Mouse (Mus musculus) embryonic facial prominence, embryonic 15.5 days (tissue): Measurements from ENCODE around the gene Rgs8. TPM values are rescaled to one million over a fixed set of nuclear protein-coding genes. Genes with fewer than 3 reads are reported as not detected.
A peak's percentile ranks its signal among the peaks of the same experiment; 100 is the strongest.

Experiments used
- ATAC-seq: fragments of 200-750 bp; cut with Nextera tagmentation; 2 replicates; pipeline ENCODE4 v1.8.0; 2017; ENCODE audit warnings: low read depth, moderate TSS enrichment; ENCODE audit not compliant: insufficient number of reproducible peaks, low FRiP score, low TSS enrichment
- H3K27ac ChIP-seq: fragments of 300-500 bp; sonication (generic); replicated peaks from 2 replicates; pipeline ENCODE4 v1.5.1; 2015; ENCODE audit warnings: mild to moderate bottlenecking, inconsistent platforms
- H3K27me3 ChIP-seq: fragments of 300-500 bp; sonication (generic); 2 replicates; pipeline ENCODE4 v1.6.1; 2015; ENCODE audit warnings: inconsistent platforms
- H3K36me3 ChIP-seq: fragments of 300-500 bp; sonication (generic); 2 replicates; pipeline ENCODE4 v1.6.1; 2015; ENCODE audit warnings: mild to moderate bottlenecking, inconsistent platforms
- H3K4me1 ChIP-seq: fragments of 300-500 bp; sonication (generic); 2 replicates; pipeline ENCODE4 v1.6.1; 2015; ENCODE audit warnings: inconsistent platforms
- H3K4me2 ChIP-seq: fragments of 300-500 bp; sonication (generic); replicated peaks from 2 replicates; pipeline ENCODE4 v1.6.1; 2015; ENCODE audit warnings: mild to moderate bottlenecking, inconsistent platforms
- H3K4me3 ChIP-seq: fragments of 300-500 bp; sonication (generic); replicated peaks from 2 replicates; pipeline ENCODE4 v1.5.1; 2015; ENCODE audit warnings: mild to moderate bottlenecking, inconsistent platforms
- H3K9ac ChIP-seq: fragments of 300-500 bp; sonication (generic); 2 replicates; pipeline ENCODE4 v1.6.1; 2015; ENCODE audit warnings: inconsistent platforms
- H3K9me3 ChIP-seq: fragments of 300-500 bp; sonication (generic); replicated peaks from 2 replicates; pipeline ENCODE4 v1.6.1; 2016; ENCODE audit warnings: inconsistent platforms
- WGBS: fragments of 180-500 bp; shearing (Covaris S2); methylation state at CpG from one replicate; pipeline ENCODE4 v1.1.7; 2015; 5-methylcytosine and 5-hydroxymethylcytosine counted together
- polyA plus RNA-seq: library from polyadenylated mRNA; unstranded; fragments of >200 nt; fragmentation: Nextera tagmentation; extraction: Ambion mirVana; gene quantifications from 2 replicates; pipeline ENCODE4 v1.2.1, GENCODE M21; 2015

The Rgs8 gene
- polyA plus RNA-seq, 1 experiment from 2014 or later: 1.0 TPM

GRCm38 (mm10) chr1:153696093-153696492, 43.3 kb downstream of the Rgs8 start:
- H3K4me3 ChIP-seq: no peak overlapping the region
- H3K27ac ChIP-seq: no peak overlapping the region
- H3K4me2 ChIP-seq: no peak overlapping the region
- no peak for ATAC-seq
- H3K9me3 ChIP-seq: no peaks in the 10 kb centered on the region
- 87% methylated on average over 11 of the region's 11 CpGs for WGBS
- H3K27me3 ChIP-seq: no peaks in the 10 kb centered on the region
- H3K4me1 ChIP-seq: peaks cover 13% of the 10 kb centered on the region; the same call in 1 of the 2 replicates
- no peak overlapping the region for H3K9ac ChIP-seq
- no peaks in the 10 kb centered on the region for H3K36me3 ChIP-seq

- H3K9ac ChIP-seq: no peak overlapping the region
- H3K4me3 ChIP-seq: no peak overlapping the region
- ATAC-seq: no peak
- H3K27ac ChIP-seq: no peak overlapping the region
- no peaks in the 10 kb centered on the region for H3K27me3 ChIP-seq
- 91% methylated on average over 4 of the region's 4 CpGs for WGBS
- no peaks in the 10 kb centered on the region for H3K9me3 ChIP-seq
- H3K4me2 ChIP-seq: no peak overlapping the region
- H3K4me1 ChIP-seq: peaks cover 13% of the 10 kb centered on the region; the same call in 1 of the 2 replicates
- no peaks in the 10 kb centered on the region for H3K36me3 ChIP-seq
Observed at GRCm38 (mm10) chr1:153696541-153696940, 43.7 kb downstream of the Rgs8 start.

GRCm38 (mm10) chr1:153697581-153698251, 44.9 kb downstream of the Rgs8 start:
- WGBS: 65% methylated on average over 16 of the region's 16 CpGs
- no peaks in the 10 kb centered on the region for H3K36me3 ChIP-seq
- peaks cover 23% of the 10 kb centered on the region for H3K4me1 ChIP-seq
- H3K9ac ChIP-seq: no peak overlapping the region
- H3K27ac ChIP-seq: no peak overlapping the region
- no peak for ATAC-seq
- H3K9me3 ChIP-seq: no peaks in the 10 kb centered on the region
- no peaks in the 10 kb centered on the region for H3K27me3 ChIP-seq
- H3K4me3 ChIP-seq: no peak overlapping the region
- H3K4me2 ChIP-seq: no peak overlapping the region

GRCm38 (mm10) chr1:153698311-153699084, 45.7 kb downstream of the Rgs8 start:
- no peaks in the 10 kb centered on the region for H3K9me3 ChIP-seq
- no peaks in the 10 kb centered on the region for H3K27me3 ChIP-seq
- H3K9ac ChIP-seq: no peak overlapping the region
- H3K4me2 ChIP-seq: no peak overlapping the region
- H3K4me3 ChIP-seq: no peak overlapping the region
- WGBS: 40% methylated on average over 7 of the region's 7 CpGs
- H3K4me1 ChIP-seq: peaks cover 31% of the 10 kb centered on the region
- H3K27ac ChIP-seq: no peak overlapping the region
- no peaks in the 10 kb centered on the region for H3K36me3 ChIP-seq
- no peak for ATAC-seq

GRCm38 (mm10) chr1:153700448-153701063, 47.7 kb downstream of the Rgs8 start:
- Histone ChIP-seq H3K36me3 (no peaks in the 10 kb centered on the region), H3K4me3 (no peak overlapping the region), H3K27me3 (no peaks in the 10 kb centered on the region), H3K9me3 (no peaks in the 10 kb centered on the region), H3K4me1 (peaks cover 42% of the 10 kb centered on the region), H3K4me2 (no peak overlapping the region), H3K9ac (no peak overlapping the region), H3K27ac (no peak overlapping the region; the same call in 1 of the 2 replicates)
- no peak for ATAC-seq
- WGBS: 58% methylated on average over 11 of the region's 11 CpGs

- no peaks in the 10 kb centered on the region for H3K36me3 ChIP-seq
- peaks cover 42% of the 10 kb centered on the region for H3K4me1 ChIP-seq
- no peaks in the 10 kb centered on the region for H3K9me3 ChIP-seq
- H3K27me3 ChIP-seq: no peaks in the 10 kb centered on the region
- no peak overlapping the region for H3K9ac ChIP-seq
- H3K27ac ChIP-seq: no peak overlapping the region
- 95% methylated on average over 1 of the region's 1 CpGs for WGBS
- H3K4me3 ChIP-seq: no peak overlapping the region
- ATAC-seq: no peak
- H3K4me2 ChIP-seq: no peak overlapping the region
Observed at GRCm38 (mm10) chr1:153701461-153701860, 48.6 kb downstream of the Rgs8 start.

- Histone ChIP-seq H3K4me3 (no peak overlapping the region), H3K9me3 (no peaks in the 10 kb centered on the region), H3K4me2 (no peak overlapping the region), H3K36me3 (no peaks in the 10 kb centered on the region), H3K9ac (no peak overlapping the region), H3K27ac (no peak overlapping the region), H3K27me3 (no peaks in the 10 kb centered on the region), H3K4me1 (peaks cover 42% of the 10 kb centered on the region)
- ATAC-seq: no peak
- 48% methylated on average over 8 of the region's 8 CpGs for WGBS
Observed at GRCm38 (mm10) chr1:153702166-153702852, 49.5 kb downstream of the Rgs8 start.

- Histone ChIP-seq H3K9ac (no peak overlapping the region), H3K9me3 (no peaks in the 10 kb centered on the region), H3K4me2 (no peak overlapping the region), H3K27me3 (no peaks in the 10 kb centered on the region), H3K4me3 (no peak overlapping the region), H3K27ac (no peak overlapping the region; the same call in 1 of the 2 replicates), H3K4me1 (peaks cover 42% of the 10 kb centered on the region), H3K36me3 (no peaks in the 10 kb centered on the region)
- no peak for ATAC-seq
- WGBS: 42% methylated on average over 8 of the region's 8 CpGs
Observed at GRCm38 (mm10) chr1:153702853-153703410, 50.1 kb downstream of the Rgs8 start.

GRCm38 (mm10) chr1:153703445-153703991, 50.7 kb downstream of the Rgs8 start:
- no peak overlapping the region for H3K4me3 ChIP-seq
- no peaks in the 10 kb centered on the region for H3K9me3 ChIP-seq
- ATAC-seq: peak; percentile 37; the same call in 1 of the 2 replicates
- H3K27me3 ChIP-seq: no peaks in the 10 kb centered on the region
- H3K4me2 ChIP-seq: 0 out of 2 replicates have a peak overlapping the region, but pooled peaks have one; percentile 6
- H3K4me1 ChIP-seq: peaks cover 38% of the 10 kb centered on the region
- 8% methylated on average over 12 of the region's 12 CpGs for WGBS
- no peak overlapping the region for H3K9ac ChIP-seq
- H3K36me3 ChIP-seq: no peaks in the 10 kb centered on the region
- no peak overlapping the region for H3K27ac ChIP-seq

- no peaks in the 10 kb centered on the region for H3K27me3 ChIP-seq
- H3K9ac ChIP-seq: no peak overlapping the region
- no peak overlapping the region for H3K4me3 ChIP-seq
- ATAC-seq: no peak
- H3K27ac ChIP-seq: no peak overlapping the region; the same call in 1 of the 2 replicates
- no peaks in the 10 kb centered on the region for H3K36me3 ChIP-seq
- H3K4me2 ChIP-seq: no peak overlapping the region
- H3K9me3 ChIP-seq: no peaks in the 10 kb centered on the region
- peaks cover 35% of the 10 kb centered on the region for H3K4me1 ChIP-seq
- WGBS: 14% methylated on average over 7 of the region's 7 CpGs
Observed at GRCm38 (mm10) chr1:153704174-153704573, 51.3 kb downstream of the Rgs8 start.
